Mouse (Mus musculus) cerebellum, adult 2 months (tissue): ENCODE results near the gene Aunip.

Source experiments
- CTCF ChIP-seq: fragments of 200-500 bp; IDR thresholded peaks from 2 replicates; pipeline ENCODE4 v1.5.1; 2011; ENCODE audit warnings: low read depth, mild to moderate bottlenecking, control low read depth, low read length, moderate library complexity, borderline replicate concordance; ENCODE audit not compliant: insufficient read depth
- POLR2A ChIP-seq: fragments of 200-500 bp; IDR thresholded peaks from 2 replicates; pipeline ENCODE4 v1.6.1; 2011; ENCODE audit warnings: low read length, control low read depth, borderline replicate concordance; ENCODE audit not compliant: insufficient read depth

GRCm38 (mm10) chr4:134495546-134495923 is 15.3 kb upstream of the Aunip start:
- no peak for TF ChIP-seq CTCF
- TF ChIP-seq POLR2A: no peak
